Mouse (Mus musculus): ENCODE measurements at regions not wholly inside any gene's neighbourhood (a gene's known extent, or its start where the extent isn't known, plus 50 kb on each side); places are given as distances from the start of the nearest gene placed in this dataset.

DNA sequence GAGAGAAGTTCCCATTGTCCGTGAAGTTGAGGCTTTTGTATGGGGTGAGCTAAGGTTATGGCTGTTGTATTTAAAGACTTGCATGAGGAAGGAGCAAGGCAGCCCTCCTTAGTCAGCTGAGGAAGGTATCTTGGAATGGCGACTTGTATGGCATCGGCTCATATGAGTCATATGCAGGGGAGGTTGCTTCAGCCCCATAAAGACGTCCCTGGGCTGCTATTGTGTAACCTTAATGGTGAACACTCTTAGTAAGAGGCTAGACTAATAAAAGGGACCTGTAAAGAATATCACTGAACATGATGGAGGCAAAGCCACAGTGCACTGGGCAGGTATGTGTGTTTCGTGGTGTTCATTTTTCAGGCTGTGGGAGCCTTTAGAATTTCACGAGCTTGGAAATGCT lies 680.4 kb upstream of the BB014433 start:
- TF ChIP-seq POU5F1 (IDR thresholded peaks at IDR 0.05; ENCODE audit: borderline replicate concordance, low read length), result no peak
- TF ChIP-seq CTCF (conservative IDR thresholded peaks at IDR 0.05; ENCODE audit: low read length), result no peak

All from E14TG2a.4 (cell line).